Mouse (Mus musculus) kidney, adult 18-20 months (tissue): ENCODE measurements around the gene Unk.
A peak's percentile ranks its signal among the peaks of the same experiment; 100 is the strongest.

ENCODE experiments used
- DNase-seq: peaks from one replicate; pipeline ENCODE4 v3.0.0; 2021

Gene Unk

DNA sequence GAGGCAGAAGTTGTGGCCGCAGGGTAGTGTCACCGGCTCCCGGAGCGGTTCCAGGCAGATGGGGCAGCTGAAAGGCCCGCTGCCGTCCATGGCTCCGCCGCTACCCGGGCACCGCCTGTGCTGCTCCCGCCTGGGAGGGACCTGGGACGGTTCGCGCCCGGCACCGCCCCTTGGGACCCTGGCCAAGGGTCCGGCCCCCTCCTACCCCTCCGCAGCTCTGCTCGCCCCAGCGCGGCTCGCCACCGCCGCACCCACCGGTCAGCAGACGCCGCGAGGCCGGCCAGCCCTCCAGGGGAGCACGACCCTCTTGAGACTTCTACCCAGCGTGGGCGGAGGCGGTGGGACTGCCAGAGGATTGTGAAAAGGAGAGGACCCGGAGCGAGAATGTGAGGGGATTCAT is 80.0 kb downstream of the Unk start:
- peak; percentile 88 for DNase-seq

DNA sequence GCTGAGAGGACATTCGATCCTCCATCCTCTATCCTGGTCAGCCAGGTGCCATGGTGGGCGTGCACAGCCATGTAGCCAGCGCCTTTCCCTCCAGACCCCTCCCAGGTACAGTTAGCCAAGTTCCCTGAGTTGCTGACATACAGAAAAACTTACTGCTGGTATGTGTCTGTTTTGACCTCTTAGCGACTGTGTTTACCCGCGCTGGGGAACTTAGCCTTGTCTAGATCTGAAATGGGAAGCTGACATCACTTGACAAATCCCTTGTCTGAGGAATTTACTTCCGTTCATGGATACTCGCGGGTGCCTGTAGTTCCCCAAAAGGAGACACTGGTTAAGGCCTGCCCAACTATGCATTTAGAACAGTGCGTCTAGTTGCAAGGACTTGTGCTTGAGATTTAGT is 80.4 kb downstream of the Unk start:
- DNase-seq: no peak
